Mouse (Mus musculus) kidney, adult 8-10 months (tissue): ENCODE data around the gene Armh1.
A peak's percentile ranks its signal among the peaks of the same experiment; 100 is the strongest.

Experiments
- DNase-seq, 2 experiments: peaks; one replicate each; pipeline ENCODE4 v3.0.0; 2022

Gene Armh1

DNA sequence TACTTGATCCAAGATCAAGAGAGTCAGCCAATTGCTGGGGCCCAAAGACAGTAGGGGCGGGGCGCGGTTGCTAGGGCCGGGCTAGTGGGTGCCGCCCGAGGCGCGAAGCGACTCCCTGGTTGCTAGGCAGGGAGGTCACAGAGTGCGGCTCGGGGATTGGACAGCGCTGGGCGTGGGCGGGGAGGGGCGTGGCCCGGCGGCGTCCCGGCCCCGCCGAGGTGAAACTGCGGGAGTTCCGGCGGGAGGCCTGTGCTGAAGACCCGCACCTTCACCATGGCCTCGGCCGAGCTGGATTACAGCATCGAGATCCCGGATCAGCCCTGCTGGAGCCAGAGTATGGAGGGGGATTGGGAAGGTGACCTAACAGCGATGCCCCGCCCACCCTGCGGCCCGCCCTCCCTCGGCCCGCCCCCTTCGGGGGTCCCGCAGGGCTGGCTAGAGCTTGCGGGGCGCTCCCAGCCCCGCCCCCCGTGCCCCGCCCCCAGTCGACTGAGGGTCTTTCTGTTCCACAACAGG is at the start of gene Armh1, which contains the start of gene Tmem53:
Armh1 (minus strand) TSS at position 325 of the 516 bp plus-strand sequence.
Tmem53 (plus strand) TSS at position 151 of the 516 bp plus-strand sequence.
- peak; percentile 93 for DNase-seq

DNA sequence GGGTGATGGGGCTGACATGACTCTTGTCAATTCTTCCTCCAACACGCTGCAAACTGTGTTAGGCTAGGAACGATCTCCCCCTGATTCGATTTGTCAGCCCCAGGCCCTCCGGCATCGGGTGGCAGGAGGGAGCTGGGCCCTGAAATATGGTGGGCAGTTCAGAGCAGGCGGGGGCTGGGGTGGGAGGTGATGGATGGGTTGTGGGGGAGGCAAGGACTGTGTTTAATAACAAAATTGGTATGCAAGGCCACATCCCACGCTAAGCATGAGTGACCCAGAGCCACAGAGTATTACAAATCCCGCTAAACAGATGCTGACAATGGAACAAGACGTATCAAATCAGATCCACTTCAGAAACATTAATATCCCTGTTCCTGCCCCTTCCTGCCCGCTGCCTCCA is 48.0 kb upstream of the Armh1 start:
- DNase-seq, result no peak

DNA sequence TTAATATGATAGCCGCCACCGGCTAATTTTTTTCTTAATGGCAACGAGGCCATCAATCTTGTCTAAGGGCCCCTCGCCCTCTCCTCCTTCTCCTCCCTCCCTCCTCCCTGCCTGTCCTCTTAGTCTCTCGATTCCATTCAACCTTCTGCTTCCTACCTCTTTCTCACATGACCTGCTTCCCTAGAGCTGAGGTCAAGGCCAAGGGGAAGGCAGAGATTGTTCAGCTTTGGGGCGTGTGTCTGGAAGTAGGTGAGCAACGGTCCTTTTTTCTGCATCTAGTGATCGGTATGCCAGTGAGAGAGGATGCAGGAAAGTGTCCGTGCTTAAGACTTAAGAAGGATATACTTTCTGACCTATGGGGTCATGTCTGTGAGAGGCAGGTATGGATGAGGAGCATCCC is 45.9 kb upstream of the Armh1 start:
- no peak for DNase-seq

DNA sequence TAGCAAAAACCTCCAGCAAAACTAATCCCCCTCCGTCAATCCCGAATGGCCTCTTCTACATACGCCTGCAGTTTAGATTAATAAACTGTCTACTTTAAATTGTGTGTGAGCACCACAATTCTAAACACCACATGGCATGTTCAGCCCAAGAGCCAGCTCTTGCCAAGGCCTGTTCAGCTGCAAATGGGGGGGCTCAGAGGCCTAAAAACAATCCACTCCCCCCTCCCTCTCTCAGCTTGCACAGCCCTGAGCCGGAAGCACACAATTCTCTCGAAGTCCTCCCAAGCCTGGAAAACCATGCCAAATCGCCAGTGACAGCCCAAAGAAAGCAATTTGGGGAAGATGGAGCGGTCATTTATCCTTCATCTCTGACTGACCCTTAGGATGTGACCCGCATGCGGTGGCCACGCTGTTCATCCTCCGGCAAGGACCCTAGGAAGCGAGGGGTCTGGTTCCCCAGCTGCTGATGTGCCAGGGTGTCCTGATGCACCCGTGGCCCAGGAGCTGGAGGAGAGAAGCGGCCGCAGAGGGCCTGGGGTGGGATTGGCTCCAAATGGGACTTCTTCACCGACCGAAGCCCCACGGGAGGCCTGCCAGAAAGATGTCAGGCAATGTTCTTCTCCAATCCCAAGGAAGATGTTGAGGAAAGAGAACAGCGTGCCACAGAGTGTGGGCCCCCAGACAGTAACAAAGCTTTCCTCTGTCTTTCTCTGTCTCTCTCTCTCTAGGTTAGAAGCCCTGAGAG is 45.1 kb upstream of the Armh1 start:
- no peak for DNase-seq

DNA sequence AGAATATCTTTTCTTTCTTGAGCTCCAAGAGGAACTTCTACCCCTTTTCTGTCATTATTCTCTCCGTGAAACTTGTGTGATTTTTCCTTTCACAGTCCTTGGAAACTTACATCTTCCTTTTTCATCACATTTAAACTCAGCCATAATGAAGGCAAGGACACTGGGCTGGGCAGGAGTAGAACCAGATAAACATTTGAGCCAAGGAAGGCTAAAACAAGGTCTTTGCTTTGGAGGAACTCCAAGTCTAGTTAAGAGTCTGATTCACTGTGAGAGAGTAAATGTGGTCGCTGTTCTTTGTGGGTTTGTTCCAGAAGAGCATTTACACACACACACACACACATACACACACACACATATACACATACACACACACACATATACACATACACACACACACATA is 39.8 kb upstream of the Armh1 start:
- DNase-seq, result no peak

DNA sequence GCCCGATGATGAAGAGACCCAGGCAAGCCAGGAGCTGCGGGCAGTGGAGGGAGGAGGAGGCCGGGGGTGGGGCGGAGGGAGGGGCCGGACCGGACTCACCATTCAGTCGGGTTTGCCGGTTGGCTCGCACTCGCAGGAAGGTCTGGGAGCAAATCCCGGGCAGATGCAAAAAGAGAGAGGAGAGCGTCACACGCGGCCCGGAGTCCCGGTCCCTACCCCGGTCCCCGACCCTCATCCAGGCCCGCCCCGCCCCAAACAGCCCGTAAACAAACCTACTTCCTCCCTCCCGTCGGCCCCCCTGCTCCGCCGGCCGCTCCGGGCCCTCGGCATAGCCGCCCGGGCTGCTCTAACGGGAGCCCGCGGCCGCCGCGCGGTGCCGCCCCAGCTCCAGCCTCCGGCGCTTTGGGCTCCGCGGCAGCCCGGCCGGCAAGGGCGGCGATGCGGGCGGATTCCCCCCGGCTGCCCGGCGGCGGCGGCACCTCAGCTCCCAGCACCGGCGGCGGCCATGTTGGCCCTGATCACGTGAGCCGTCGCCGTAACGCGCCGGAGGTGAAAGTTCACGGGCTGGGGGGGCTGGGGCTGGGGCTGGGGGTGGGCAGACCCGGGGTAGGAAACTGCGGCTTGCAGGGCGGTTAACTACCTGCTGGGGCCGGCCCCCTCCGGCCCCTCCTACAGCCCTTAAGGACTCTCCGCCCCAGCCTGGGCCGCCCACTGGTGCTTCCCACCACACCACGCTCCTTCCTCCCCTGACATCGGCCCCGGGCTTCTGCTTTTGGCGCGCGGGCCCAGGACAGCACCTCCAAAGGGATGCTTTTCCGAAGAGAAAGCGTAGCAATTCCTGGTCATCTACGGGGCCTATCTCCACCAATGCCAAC is 37.2 kb upstream of the Armh1 start:
- DNase-seq, result peak; percentile 66 to 72

DNA sequence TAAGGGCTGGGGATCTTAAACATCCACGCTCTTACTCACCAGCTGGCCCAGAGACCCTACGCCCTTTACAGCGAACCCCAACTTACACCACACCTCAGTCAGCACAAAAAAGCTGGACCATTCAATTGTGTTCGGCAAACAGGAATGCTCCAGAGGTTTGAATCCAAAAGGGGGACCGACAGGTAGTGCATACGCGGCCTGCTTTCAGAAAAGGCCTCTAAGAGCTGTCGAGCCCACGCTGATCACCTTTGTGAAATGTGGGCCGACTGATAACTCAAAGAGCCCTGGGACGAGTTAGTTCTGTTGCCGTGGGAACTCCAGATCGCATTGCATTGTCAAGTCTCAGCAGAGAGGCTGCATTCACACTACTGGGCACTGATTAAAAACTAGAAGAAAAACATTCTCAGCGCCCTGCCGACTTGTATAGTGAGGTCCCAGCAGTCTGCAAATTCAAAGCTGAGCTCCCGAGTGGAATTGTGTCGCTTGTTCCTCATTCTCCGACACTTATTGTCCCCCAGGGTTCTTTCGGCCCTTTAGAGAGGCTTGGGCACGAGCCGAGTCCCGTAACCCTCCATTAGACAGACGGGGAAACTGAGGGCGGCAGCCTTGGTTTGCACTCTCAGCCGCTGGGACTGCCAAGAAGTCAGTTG is 36.5 kb upstream of the Armh1 start:
- no peak for DNase-seq

DNA sequence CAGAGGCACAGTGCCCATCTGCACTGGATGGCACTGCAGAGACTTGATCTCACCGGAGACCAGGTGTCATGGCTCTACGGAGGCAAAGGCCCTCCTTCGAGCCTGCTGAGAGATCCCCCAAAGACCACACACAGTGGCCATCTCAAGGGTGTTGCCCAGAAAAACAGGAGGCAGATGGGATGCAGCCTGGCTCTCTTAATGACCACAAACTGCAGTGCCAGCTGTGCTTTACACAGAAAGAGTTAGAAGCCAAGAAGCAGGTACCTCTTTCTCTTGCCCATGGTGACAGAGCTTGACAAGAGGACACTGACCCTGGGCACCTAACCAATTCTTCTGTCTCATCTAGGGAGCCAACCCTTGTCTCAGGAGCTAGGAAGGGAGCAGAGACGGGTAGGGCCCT is 32.4 kb upstream of the Armh1 start:
- DNase-seq, result no peak

DNA sequence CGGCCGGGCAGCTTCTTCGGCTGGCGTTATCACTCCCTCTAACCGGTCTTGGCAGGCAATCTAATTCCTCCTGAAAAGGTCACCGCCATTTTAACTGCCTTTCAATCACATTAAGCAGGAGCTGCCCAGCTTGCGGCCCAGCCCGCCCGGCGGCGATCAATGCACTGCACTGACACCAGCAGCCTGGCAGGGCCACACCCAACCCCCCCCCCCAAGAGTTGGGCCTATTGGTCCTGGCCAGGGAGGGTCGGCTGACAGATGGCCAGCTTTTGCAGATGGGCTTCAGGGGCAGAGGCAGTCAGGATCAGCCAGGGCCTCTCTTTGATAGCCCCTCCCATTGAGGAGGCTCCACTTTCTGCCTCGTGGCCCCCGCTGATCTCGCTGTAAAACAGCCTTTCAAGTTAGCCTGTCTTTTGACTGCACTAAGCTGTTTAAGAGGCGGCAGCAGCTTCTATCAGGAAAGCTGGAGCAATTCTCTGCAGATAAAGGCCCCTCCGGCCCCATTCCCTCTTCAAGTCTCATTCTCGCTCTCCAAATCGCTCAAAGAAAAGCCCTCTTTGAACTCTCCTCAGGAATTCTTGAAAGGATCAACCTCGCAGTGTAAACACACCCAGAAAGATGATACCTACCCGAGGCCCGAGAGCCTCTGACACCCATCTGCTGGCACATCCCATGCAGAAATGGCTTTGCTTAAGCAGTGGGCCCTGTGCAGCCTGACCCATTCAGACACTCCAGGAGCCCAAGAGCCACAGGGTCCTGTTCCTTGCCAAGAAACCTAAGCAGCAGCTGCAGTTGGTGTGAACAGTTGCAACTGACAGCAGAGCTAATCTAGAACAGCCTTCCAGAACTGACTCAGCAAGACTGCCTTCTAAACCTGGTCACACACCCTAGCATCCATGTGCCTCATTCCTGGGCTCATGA is 31.6 kb upstream of the Armh1 start:
- DNase-seq, result no peak

DNA sequence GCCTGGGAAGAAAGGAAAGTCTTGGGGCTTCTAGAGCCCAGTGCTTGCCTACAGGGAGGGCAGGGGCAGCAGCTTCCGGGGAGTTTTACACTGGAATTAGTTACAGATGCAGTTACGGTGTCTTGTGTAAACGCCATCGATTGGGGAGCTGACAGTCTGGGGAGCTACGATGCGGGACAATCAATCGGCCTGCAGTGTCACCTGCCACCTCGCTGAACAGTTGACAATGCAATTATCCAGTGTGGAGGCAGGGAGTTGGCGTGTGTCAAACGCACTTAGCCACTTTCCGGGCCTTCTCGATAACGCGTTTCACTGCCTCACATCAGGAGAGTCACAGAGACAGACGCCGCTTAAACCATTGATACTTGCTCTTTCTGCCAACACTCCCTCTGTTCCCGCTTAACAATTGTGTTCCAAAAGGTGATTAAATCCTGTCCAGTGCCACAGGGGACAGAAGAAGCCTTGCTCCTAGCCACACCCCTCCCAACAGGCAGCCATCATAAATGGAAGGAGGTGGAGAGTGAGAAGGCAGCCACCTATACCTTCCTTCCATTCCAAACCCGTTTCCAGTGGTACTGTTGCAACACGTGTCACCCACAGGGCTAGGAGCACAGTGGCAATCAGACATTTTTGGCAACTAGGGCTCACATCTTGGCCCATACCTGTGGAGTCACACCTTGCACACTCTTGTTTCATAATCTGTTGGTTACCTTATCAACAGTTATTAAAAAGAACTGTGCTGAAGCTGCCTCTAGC is 29.3 kb upstream of the Armh1 start:
- no peak for DNase-seq

DNA sequence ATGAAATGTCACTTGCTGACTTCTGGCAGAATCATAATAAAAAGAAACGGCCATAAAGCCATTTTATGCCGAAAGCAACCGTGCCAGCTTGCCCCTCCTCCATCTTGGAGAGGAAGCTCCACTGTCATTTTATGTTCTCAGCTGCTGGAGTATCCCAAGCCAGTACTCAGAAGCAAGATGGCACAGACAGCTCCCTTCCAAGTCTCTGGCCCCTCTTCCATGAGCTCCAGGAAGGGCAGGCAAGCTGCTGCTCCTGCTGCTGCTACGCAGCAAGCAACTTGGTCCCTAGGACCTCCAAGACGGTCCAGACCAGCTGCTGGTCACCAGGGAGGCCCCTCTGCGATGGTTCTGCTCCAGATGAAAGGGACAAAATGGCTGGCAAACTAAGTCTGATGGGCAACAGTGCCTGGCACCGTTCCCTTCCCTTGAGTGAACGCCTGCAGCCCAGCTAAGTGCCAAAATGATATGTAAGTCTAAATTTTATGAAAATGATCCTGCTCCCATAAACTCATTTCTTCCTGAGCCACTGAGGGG is 28.5 kb upstream of the Armh1 start:
- DNase-seq, result no peak

DNA sequence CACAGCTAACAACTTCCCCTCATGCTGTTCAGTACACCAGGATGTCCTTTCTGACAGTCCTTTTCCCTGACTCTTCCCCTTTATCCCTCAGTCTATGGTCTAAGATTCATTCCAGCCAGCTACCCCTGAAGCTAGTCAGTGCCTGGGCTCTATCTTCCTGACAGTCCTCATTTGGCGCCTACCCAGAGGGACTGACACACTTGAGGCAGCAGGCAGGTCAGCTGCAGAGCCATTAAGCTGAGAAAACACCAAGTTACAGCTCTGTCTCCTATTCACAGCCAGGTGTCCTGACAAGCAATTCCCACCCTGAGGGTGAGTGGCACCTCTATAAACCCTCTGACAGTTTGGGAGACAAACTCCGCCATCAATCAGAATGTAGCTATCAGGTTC is 27.3 kb upstream of the Armh1 start:
- DNase-seq, result no peak

DNA sequence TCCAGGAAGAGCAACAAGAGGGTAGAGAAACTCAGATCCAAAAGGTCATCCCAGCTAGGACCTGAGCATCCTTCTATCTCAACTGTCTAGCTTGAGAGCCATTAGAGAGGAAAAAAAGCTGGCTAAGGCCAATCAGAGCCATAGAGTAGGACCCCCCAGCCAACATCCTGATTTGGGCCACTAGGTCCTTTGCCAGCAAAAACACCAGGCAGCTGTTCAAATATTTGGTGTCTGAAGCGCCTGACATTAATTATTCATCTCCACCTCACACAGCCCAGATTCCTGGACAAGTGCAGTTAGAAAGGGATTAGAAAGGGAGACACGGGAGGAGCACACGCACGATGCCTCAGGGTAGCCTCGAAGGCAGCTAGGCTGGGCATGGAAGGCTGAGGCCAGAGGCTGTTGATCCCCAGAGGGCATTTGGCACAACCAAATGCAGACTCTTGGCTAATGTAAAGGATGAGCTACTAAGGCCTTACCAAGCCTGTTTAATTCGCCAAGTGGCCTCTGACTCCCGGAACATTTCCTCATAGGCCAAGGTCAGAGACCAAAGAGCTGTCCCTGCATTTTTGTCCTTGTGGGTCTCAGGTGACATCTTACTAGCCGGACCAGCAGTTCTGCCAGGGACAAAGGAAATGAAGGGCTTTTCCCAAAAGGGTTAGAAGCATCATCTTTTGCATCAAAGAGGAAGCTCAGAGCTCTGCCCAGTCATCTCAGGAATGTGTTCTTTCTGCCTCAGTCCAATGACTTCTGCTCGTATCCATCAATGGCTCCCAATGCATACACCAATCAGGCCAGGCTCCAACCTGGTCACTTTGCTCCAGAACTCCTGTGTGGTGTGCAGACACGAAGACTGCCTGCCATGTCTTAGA is 26.7 kb upstream of the Armh1 start:
- DNase-seq, result no peak

DNA sequence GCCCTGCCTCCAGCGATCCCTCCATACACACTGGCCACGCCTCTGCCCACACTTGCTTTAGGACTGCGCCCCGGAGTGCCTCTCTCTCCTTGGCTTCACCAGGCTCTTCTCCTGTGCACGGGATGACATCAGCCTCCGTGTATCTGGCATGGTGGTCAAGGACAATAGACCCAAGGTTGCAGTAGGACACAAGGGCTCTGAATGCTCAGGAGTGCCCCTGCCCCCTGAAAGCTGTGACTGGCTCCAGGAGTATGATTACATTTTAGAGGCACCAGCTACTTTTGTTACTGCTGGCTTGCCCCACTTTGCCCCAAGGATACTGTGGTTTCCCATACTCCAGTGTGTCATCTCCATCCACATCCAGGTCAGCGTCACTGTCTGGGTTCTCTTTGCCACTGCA is 25.8 kb upstream of the Armh1 start:
- no peak for DNase-seq

DNA sequence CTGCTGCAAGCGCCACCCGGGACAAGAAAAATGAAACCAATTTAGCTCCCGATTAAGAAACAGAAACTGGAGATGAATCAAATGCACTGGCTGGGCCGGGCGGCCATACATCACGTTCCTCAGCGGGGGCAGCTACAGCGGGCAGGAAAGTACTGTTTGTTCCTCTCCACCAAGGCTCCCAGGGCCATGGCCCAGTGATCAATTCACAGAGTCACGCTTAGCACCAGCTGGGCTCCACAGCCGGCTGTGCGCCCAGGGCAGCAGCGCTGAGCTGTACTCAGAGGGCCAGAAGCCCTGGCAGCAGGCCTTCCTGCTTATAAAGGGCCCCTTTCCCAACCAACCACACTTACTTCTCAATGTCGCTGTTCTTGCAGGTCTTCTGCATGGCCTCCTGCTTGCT is 25.1 kb upstream of the Armh1 start:
- no peak for DNase-seq

DNA sequence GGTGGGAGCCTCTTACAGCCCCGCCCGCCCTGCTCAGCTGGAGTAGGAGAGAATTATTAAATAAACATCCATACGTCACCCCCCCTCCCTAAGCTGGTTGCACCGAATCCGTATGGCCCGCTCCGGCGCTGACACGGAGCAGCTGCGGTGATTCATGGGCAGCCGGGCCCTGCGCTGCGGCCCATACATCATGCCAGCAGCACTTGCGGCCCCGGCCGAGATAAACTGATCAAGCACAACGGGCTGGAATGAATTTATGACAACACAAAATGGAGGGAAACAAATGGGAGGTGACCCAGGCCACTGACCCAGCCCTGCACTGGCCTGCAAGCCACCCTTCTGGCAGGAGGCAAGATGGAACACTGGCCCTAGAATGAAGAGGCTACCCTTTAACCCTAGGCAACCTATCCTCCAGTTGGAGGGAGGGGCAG is 24.4 kb upstream of the Armh1 start:
- DNase-seq, result no peak

DNA sequence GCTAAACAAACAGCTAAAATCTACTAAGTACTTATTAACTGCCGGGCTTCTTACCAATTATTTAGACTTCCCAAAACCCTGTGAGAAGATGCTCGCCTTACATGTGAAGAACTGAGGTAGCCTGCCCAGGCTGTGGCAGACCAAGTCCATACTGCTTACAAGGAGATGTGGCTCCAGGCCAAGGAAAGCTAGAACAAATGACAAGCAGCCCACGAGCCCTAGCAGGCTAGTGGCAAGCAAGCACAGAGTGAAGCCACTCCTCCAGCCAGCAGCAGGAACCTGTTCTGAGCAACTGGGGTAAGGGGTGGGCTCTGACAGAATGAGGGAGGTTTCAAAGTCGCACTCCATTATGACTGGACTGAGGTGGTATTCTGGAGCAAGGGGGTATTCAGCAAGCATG is 22.8 kb upstream of the Armh1 start:
- no peak for DNase-seq

DNA sequence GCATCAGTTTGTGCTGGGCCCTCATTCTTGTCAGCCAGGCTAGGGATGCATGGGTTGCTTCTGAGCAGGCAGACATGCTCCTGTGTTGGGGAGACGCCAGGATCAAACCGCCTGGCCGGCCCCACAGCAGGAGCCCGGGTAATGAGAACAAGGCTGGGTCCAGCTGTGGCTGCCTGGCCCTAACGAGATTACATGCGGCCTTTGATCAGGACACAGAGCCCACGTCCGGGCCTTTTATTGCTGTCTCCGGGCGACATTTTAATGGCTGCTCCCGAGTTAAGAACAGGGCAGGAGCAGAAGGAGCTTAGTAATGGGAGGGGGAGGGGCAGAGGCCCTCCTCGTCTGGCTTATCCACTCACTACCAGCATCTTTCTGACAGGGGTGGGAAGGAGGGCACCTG is 20.5 kb upstream of the Armh1 start:
- DNase-seq, result no peak

DNA sequence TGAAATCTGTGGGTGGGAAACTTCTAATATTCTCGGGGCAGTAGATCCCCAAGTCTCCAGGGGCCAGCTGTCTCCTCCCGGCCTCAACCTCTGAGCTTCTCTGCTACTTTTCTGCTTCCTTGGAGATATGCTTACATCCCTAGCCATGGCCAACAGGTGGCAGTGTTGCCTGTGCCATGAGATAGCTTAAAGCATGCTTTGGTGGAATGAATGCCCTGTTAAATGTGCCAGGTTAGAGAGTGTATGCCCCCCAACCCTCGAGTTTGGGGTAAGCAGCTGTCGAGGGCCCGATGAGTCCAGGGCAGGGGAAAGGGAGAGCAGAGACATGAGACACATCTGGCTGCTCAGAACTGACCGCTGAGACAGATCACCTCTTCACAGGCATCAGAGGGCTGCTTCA is 18.4 kb upstream of the Armh1 start:
- DNase-seq, result peak; percentile 58 to 78

DNA sequence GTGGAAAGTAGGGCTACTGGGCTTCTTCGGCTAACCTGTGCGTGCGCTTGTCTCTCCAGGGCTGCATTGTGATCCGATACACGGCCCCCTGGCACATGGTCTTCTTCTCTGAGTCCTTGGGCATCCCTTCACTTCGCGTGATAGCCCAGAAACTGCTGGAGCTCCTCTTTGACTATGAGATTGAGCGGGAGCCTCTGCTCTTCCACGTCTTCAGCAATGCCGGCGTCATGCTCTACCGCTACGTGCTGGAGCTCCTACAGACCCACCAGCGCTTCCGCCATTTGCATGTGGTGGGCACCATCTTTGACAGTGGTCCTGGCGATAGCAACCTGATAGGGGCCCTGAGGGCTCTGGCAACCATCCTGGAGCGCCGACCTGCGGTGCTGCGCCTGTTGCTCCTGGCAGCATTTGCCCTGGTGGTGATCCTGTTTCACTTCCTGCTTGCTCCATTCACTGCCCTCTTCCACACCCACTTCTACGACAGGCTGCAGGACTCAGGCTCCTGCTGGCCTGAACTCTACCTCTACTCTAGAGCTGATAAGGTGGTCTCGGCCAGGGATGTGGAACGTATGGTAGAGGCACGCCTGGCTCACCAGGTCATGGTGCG is 16.0 kb upstream of the Armh1 start:
- no peak for DNase-seq
